Mouse (Mus musculus) liver, embryonic 13.5 days (tissue): ENCODE measurements around the gene Samhd1. TPM values are rescaled to one million over a fixed set of nuclear protein-coding genes. Genes with fewer than 3 reads are reported as not detected.
"Not testable (repeated sequence)": the region's sequence is repeated elsewhere in the genome, so short reads cannot be mapped to it uniquely, and the experiment has no call there.

ENCODE experiments used
- ATAC-seq: fragments of 200-750 bp; cut with Nextera tagmentation; 2 replicates; pipeline ENCODE4 v1.8.0; 2017; ENCODE audit warnings: low read depth, mild to moderate bottlenecking, moderate number of reproducible peaks, moderate library complexity
- DNase-seq: peaks from one replicate; pipeline ENCODE4 v3.0.0; 2022
- H3K27ac ChIP-seq: fragments of 300-500 bp; sonication (generic); 2 replicates; pipeline ENCODE4 v1.5.1; 2015; ENCODE audit warnings: moderate library complexity, mild to moderate bottlenecking, inconsistent platforms
- H3K27me3 ChIP-seq: fragments of 300-500 bp; sonication (generic); 2 replicates; pipeline ENCODE4 v1.6.1; 2015; ENCODE audit warnings: mild to moderate bottlenecking, inconsistent platforms
- H3K36me3 ChIP-seq: fragments of 300-500 bp; sonication (generic); 2 replicates; pipeline ENCODE4 v1.6.1; 2015; ENCODE audit warnings: mild to moderate bottlenecking, inconsistent platforms
- H3K4me1 ChIP-seq: fragments of 300-500 bp; sonication (generic); replicated peaks from 2 replicates; pipeline ENCODE4 v1.6.1; 2015; ENCODE audit warnings: inconsistent platforms
- H3K4me2 ChIP-seq: fragments of 300-500 bp; sonication (generic); 2 replicates; pipeline ENCODE4 v1.6.1; 2015; ENCODE audit warnings: inconsistent platforms, mild to moderate bottlenecking, moderate library complexity
- H3K4me3 ChIP-seq: fragments of 300-500 bp; sonication (generic); replicated peaks from 2 replicates; pipeline ENCODE4 v1.5.1; 2015; ENCODE audit warnings: mild to moderate bottlenecking, inconsistent platforms
- H3K9ac ChIP-seq: fragments of 300-500 bp; sonication (generic); 2 replicates; pipeline ENCODE4 v1.6.1; 2015; ENCODE audit warnings: mild to moderate bottlenecking, inconsistent platforms
- H3K9me3 ChIP-seq: fragments of 300-500 bp; sonication (generic); replicated peaks from 2 replicates; pipeline ENCODE4 v1.6.1; 2016; ENCODE audit warnings: inconsistent platforms
- WGBS: fragments of 180-500 bp; shearing (Covaris S2); methylation state at CpG from one replicate; pipeline ENCODE4 v1.1.7; 2015; ENCODE audit not compliant: insufficient replicate concordance; 5-methylcytosine and 5-hydroxymethylcytosine counted together
- polyA plus RNA-seq: library from polyadenylated mRNA; unstranded; fragments of >200 nt; fragmentation: Nextera tagmentation; extraction: Ambion mirVana; gene quantifications from 2 replicates; pipeline ENCODE4 v1.2.1, GENCODE M21; 2015

The Samhd1 gene
- polyA plus RNA-seq = 19.4 and 21.5 TPM in 2 replicates

DNA sequence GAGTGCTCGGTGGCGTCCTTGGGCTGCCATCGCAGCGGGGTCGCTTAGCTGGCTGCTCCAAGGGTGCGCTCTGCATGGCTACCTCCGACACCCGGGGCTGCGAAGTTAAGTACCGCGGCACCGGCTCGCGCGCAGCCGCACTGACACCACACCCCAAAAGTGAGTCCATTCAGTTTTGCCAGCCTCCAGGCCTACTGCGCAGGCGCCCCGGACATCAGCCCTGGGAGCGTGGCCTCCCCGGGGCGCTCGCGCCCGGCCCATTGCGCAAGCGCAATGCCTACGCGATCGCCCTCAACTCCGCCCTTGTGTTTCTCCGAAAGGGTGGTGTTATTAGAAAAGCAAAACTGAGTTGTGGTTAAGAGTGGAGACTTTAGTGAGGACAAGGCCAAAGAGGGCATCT lies at the start of gene Samhd1:
Gene Samhd1 (minus strand): TSS at position 252 of the 400 bp plus-strand sequence.
- Histone ChIP-seq H3K4me1 (peaks cover 58% of the 10 kb centered on the region), H3K9me3 (no peaks in the 10 kb centered on the region), H3K4me2 (peak within 1 kb of the TSS; percentile 88), H3K9ac (peak within 1 kb of the TSS; percentile 90), H3K36me3 (no peaks in the 10 kb centered on the region), H3K27me3 (no peaks in the 10 kb centered on the region), H3K4me3 (peak within 1 kb of the TSS; percentile 79), H3K27ac (peak within 1 kb of the TSS; percentile 91)
- DNase-seq = peak; percentile 97
- WGBS = 0% methylated on average over 32 of the region's 32 CpGs
- peak; percentile 98 for ATAC-seq

DNA sequence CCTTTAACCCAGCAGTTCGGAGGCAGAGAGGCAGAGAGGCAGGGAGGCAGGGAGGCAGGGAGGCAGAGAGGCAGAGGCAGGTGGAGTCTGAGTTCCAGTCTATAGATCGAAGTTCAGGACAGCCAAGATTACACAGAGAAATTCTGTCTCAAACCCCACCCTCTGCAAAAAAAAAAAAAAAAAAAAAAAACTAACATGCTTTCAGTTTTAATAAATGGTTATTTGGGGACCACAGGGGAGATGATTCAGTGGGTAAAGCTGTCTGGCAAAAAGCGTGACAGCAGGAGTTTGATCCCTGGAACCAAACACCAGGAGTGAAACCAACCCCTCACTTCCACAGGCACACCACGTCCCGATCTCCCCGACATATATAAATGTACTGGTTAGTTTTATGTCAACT lies 43.1 kb upstream of the Samhd1 start:
- Histone ChIP-seq H3K36me3 (peaks cover 81% of the 10 kb centered on the region), H3K4me2 (no peak overlapping the region), H3K27me3 (no peaks in the 10 kb centered on the region), H3K9ac (no peak overlapping the region), H3K9me3 (no peaks in the 10 kb centered on the region), H3K4me3 (no peak overlapping the region), H3K27ac (no peak overlapping the region), H3K4me1 (peaks cover 13% of the 10 kb centered on the region; the same call in 1 of the 2 replicates)
- ATAC-seq (no peak), DNase-seq (no peak)
- WGBS = 80% methylated on average over 6 of the region's 6 CpGs

DNA sequence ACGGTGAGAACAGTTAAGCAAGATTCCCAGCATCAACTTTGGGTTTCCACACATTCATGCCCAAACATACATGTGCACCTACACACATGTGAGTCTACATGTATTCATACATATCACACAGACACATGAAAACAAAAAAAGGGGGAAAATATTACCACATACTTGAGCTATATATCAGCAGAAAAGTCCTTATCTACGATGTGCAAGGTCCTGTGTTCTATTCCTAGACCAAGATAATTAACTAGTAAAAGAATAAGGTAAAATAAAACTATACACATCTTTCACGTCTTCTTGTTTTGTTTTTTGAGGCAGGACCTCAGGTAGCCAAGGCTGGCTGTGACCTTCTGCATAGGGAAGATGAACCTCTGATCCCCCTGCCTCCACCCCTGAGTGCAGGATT lies 41.2 kb upstream of the Samhd1 start:
- H3K27me3 ChIP-seq = no peaks in the 10 kb centered on the region
- H3K27ac ChIP-seq = no peak overlapping the region
- H3K9ac ChIP-seq = no peak overlapping the region
- DNase-seq (no peak), ATAC-seq (no peak)
- H3K4me2 ChIP-seq = no peak overlapping the region
- H3K36me3 ChIP-seq = peaks cover 83% of the 10 kb centered on the region
- peaks cover 10% of the 10 kb centered on the region; the same call in 1 of the 2 replicates for H3K4me1 ChIP-seq
- no peak overlapping the region for H3K4me3 ChIP-seq
- WGBS = 69% methylated on average over 3 of the region's 3 CpGs
- no peaks in the 10 kb centered on the region for H3K9me3 ChIP-seq

DNA sequence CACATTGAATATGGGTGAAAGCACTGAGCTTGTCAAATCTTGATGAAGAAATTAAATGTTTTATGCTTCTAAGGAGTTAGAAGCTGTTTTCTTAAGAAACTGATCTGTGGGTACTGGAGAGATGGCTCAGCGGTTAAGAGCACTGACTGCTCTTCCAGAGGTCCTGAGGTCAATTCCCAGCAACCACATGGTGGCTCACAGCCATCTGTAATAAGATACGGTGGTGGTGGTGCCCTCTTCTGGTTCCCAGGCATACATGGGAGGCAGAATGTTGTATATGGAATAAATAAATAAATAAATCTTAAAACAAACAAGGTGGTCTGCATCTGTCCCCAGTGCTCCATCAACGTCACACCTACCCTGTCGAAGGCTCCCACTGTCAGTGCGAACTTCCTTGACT lies 39.4 kb upstream of the Samhd1 start:
- no peak for DNase-seq
- Histone ChIP-seq H3K36me3 (peaks cover 81% of the 10 kb centered on the region), H3K4me3 (no peak overlapping the region), H3K27me3 (no peaks in the 10 kb centered on the region), H3K4me1 (peaks cover 10% of the 10 kb centered on the region; the same call in 1 of the 2 replicates), H3K9me3 (no peaks in the 10 kb centered on the region), H3K27ac (no peak overlapping the region), H3K4me2 (no peak overlapping the region), H3K9ac (no peak overlapping the region)
- 86% methylated on average over 5 of the region's 5 CpGs for WGBS
- no peak for ATAC-seq

DNA sequence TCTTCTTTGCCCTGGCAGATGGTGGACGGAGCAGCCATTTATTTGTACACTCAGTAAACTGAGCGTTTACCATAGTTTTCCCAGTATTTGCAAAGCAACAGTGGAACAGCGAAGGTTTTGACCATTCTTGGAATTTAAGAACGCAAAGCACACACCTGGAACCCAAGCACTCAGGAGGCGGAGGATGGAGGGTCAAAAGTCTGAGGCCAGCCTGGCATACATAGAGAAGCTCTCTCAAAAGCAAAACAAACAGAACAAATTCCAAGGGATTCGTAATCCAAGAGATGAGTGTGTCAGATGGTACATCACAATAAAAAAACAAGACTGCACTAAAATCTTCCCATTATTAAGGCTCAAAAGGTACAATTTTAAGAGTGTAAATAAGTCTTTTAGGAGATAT lies 38.5 kb upstream of the Samhd1 start:
- ATAC-seq = no peak
- Histone ChIP-seq H3K4me2 (no peak overlapping the region), H3K9me3 (no peaks in the 10 kb centered on the region), H3K27ac (no peak overlapping the region), H3K27me3 (no peaks in the 10 kb centered on the region), H3K4me3 (no peak overlapping the region), H3K36me3 (peaks cover 90% of the 10 kb centered on the region), H3K9ac (no peak overlapping the region), H3K4me1 (peaks cover 10% of the 10 kb centered on the region; the same call in 1 of the 2 replicates)
- WGBS = 90% methylated on average over 6 of the region's 6 CpGs
- DNase-seq = no peak

DNA sequence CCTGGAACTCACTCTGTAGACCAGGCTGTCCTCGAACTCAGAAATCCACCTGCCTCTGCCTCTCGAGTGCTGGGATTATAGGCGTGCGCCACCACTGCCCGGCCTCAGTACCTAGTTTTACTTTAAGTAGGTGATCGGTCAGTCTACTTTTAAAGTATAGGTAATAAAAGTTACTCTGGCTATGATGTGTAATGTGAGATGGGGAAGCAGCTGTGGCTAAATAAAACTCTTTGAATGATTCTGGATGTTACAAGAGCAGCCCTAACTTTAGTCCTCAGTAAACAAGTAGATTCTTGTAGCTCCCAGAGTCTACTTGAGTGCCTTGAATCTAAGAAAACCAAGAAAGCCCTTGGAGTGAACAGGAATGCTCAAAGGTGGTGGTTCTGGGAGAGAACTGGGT lies 37.9 kb upstream of the Samhd1 start:
- WGBS = 96% methylated on average over 6 of the region's 6 CpGs
- peaks cover 90% of the 10 kb centered on the region for H3K36me3 ChIP-seq
- ATAC-seq (no peak), DNase-seq (no peak)
- H3K4me2 ChIP-seq = no peak overlapping the region
- H3K27me3 ChIP-seq = no peaks in the 10 kb centered on the region
- no peaks in the 10 kb centered on the region for H3K9me3 ChIP-seq
- no peak overlapping the region for H3K9ac ChIP-seq
- H3K4me1 ChIP-seq = peaks cover 4% of the 10 kb centered on the region; the same call in 1 of the 2 replicates
- no peak overlapping the region for H3K4me3 ChIP-seq
- no peak overlapping the region for H3K27ac ChIP-seq

DNA sequence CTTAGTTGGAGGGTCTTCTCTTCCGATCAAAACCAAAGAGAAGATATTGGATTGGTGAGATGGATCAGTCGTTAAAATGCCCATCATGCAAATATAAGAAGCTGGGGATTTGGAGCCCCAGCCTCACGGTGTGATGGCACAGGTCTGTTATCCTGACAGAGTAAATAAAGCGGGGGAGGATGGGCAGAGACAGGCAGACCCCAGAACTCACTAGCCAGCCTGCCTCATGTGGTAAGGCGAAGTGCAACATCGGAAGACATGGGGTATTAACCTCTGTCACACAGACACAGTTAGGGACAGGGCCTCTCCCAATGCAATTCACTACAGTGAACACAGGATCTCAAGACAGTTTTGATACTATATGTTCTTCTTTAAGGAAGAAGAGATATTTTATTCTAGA lies 35.6 kb upstream of the Samhd1 start:
- H3K4me2 ChIP-seq = no peak overlapping the region
- no peaks in the 10 kb centered on the region for H3K27me3 ChIP-seq
- H3K36me3 ChIP-seq = peaks cover 88% of the 10 kb centered on the region
- H3K9me3 ChIP-seq = no peaks in the 10 kb centered on the region
- ATAC-seq (no peak), DNase-seq (no peak)
- no peaks in the 10 kb centered on the region for H3K4me1 ChIP-seq
- no peak overlapping the region for H3K9ac ChIP-seq
- no peak overlapping the region for H3K27ac ChIP-seq
- WGBS = 78% methylated on average over 6 of the region's 6 CpGs
- H3K4me3 ChIP-seq = no peak overlapping the region

DNA sequence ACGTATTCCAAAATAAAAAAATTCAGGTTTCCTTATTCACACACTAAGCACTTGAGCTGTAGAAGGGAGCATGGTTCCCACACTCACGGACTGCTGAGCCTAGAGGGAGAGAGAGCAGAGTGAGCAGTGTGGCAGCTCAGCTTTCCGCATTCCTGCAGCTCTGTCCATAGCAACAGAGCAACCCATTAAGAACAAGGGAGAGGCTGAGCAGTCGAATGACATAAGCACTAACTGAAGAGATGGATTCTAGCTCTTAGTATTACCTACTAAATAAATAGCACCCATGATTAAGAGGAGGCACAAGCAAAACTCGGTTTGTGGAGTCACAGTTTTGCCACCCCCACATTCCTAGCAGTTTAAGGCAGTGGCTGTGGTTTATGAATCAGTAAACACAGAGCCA lies 35.1 kb upstream of the Samhd1 start:
- Histone ChIP-seq H3K4me3 (no peak overlapping the region), H3K27ac (no peak overlapping the region), H3K4me1 (no peaks in the 10 kb centered on the region), H3K36me3 (peaks cover 87% of the 10 kb centered on the region), H3K9ac (no peak overlapping the region), H3K9me3 (no peaks in the 10 kb centered on the region), H3K4me2 (no peak overlapping the region), H3K27me3 (no peaks in the 10 kb centered on the region)
- DNase-seq (no peak), ATAC-seq (no peak)
- WGBS = 74% methylated on average over 5 of the region's 5 CpGs

DNA sequence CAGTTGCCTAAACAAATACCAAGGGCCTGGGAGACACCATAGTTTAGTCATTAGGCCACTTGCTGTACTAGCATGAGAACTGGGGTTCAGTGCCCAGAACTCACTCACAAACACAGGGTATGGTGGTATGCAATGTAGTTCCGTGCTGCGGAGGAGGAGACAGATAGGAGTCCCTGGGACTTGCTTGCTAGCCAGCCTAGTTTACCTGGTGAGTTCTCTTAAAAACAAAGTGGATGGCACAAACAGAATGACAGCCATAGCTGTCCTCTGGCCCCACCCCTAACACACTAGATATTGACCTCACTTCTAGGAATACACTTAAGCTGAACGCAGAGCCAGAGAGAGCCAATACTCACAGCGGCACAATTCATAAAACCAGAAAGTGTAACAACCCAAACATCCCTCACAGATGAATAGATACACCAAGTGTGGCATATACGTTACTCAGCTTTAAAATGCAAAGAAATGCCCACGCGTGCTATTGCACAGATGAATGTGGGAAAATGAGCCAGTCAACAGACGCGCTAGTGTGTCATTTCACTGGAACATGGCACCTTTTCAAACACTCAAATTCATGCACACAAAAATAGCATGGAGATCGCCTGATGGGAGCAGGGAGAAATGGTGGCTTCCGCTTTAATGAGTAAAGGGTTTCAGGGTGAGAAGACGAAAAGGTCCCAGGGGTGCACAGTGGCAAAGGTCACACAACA lies 31.5 kb upstream of the Samhd1 start:
- H3K9ac ChIP-seq = no peak overlapping the region
- no peaks in the 10 kb centered on the region for H3K27me3 ChIP-seq
- H3K4me1 ChIP-seq = no peaks in the 10 kb centered on the region
- no peak overlapping the region for H3K27ac ChIP-seq
- ATAC-seq (no peak), DNase-seq (no peak)
- H3K9me3 ChIP-seq = no peaks in the 10 kb centered on the region
- 93% methylated on average over 12 of the region's 12 CpGs for WGBS
- H3K4me2 ChIP-seq = no peak overlapping the region
- H3K4me3 ChIP-seq = no peak overlapping the region
- H3K36me3 ChIP-seq = peaks cover 84% of the 10 kb centered on the region

DNA sequence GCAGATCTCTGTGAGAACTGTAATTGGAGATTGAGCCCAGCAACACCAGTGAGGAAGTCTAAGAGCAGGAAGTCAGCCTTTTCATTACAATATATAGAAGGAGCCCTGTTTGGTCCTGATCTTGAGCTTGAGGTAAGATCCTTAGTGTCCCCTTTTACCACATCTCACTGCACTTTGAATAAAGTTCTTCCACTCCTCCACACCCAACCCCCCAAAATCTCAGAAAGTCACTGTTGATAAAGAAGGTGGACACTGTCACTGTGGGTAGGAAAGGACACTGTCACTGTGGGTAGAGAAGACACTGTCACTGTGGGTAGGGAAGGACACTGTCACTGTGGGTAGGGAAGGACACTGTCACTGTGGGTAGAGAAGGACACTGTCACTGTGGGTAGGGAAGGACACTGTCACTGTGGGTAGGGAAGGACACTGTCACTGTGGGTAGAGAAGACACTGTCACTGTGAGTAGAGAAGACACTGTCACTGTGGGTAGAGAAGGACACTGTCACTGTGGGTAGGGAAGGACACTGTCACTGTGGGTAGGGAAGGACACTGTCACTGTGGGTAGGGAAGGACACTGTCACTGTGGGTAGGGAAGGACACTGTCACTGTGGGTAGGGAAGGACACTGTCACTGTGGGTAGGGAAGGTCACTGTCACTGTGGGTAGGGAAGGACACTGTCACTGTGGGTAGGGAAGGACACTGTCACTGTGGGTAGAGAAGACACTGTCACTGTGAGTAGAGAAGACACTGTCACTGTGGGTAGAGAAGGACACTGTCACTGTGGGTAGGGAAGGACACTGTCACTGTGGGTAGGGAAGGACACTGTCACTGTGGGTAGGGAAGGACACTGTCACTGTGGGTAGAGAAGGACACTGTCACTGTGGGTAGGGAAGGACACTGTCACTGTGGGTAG lies 30.5 kb upstream of the Samhd1 start:
- DNase-seq, H3K27ac ChIP-seq, H3K4me2 ChIP-seq, H3K27me3 ChIP-seq, H3K4me3 ChIP-seq, H3K9me3 ChIP-seq, H3K9ac ChIP-seq, H3K4me1 ChIP-seq, ATAC-seq: not testable (repeated sequence)
- H3K36me3 ChIP-seq = peaks cover 87% of the 10 kb centered on the region

DNA sequence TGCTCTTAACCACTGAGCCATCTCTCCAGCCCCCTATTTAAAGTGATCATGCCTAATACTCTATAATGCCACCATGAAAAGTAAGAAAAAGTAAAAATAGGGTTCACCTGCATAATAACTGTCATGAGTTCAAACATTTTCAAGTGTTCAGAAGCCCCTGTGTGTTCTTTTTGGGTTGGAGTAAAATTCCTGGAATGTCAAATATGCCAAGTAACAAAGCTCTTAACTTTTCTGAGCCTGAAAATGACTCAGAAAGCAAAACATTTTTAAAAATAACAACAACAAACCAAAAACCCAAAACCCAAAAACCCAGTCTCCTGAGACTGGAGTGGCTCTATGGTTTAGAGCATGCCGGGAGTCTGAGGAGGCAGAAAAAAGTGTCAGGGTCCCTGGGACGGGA lies 29.0 kb upstream of the Samhd1 start:
- Histone ChIP-seq H3K4me3 (no peak overlapping the region), H3K4me1 (no peaks in the 10 kb centered on the region), H3K9ac (no peak overlapping the region), H3K27me3 (no peaks in the 10 kb centered on the region), H3K27ac (no peak overlapping the region), H3K9me3 (no peaks in the 10 kb centered on the region), H3K4me2 (no peak overlapping the region), H3K36me3 (peaks cover 87% of the 10 kb centered on the region)
- no peak for DNase-seq
- no peak for ATAC-seq
- WGBS = 87% methylated on average over 2 of the region's 2 CpGs
